Mouse (Mus musculus): ENCODE measurements around the gene Gp1ba. TPM values are rescaled to one million over a fixed set of nuclear protein-coding genes. Genes with fewer than 3 reads are reported as not detected.

The Gp1ba gene
- total RNA-seq (2021): under 1 TPM; 0.30 TPM
- long read RNA-seq, experiment 1: 0 reads
- long read RNA-seq, experiment 2: 0 reads

DNA sequence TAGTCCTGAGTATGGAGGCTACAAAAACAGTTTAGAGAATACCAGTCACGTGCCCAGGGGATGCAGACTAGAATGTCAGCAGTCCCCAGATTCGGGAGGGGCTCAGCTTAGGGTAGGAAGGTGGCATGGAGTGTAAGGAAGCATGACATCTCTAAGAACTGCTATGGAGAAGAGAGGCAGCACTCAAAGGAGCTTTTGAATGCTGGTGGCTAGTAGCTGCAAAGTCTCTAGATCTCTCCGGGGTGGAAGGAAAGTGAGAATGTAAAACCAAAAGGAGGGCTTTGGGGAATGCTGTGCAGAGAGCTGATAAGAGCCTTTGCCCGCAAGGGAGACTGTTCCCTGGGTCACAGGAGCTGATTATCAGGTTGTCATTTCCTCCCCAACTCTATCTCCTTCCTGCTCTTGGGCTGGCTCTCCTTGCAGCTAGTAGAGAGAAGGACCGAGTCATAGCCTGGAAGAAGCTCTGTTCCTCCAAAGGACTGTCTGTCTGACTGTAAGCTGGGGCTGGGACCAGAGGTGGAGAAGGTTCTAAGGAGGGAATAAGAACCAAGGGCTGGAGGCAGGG is at the start of gene Gp1ba:
TSS of gene Gp1ba (plus strand) at position 409 of the 565 bp plus-strand sequence.
- no peak for DNase-seq

DNA sequence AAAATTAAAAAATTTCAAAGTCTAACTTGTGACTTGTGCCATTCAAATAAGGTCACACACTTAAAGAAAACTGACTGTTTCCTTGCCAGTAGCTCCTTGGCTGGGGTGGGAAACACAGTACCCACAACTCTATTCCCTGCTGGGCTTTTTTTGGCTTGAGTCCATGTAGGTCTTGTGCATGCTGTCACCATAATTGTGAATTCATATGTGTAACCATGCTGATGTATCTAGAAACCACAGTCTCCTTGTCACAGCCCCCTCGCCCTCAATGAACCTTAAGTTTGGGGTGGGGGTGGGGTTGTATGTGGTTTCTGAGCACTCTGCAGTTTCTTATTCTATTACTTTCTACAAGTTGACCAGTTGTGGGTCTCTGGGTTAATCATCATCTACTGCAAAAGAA is 47.2 kb upstream of the Gp1ba start:
- DNase-seq: no peak

DNA sequence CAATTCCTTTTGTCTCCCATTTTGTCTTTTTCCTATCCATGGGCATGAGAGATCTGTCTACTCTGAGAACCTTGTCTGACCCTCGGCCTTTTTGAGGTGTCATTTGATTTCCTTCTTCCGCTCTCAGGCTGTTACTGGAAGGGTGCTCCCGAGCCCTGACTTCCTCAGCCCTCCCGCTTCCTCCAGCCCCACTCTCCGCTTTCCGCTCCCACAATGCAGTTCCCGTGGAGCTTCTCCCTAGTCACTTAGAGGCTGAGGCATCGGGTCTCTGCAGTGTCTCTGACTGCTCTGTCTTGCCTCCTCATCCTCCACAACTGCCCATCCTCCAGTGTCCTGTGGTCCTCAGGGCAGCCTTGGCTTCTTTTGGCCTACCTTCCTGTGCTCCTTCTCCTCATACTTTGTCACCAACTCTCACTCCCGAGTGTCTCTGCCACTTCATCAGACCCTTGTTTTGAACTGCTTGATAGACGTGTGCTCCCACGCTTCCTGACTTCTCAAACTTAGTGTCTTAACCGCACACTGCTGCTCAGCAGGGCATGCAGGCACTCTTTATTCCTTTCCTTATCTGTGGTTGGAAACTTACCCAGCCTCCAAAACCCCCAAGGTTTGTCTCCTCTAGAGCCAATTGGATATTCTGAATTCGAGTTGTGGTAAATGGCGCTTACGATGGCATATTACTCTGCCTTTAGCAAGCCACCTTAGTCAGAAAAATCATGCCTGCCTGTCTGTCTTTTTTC is 44.5 kb upstream of the Gp1ba start:
- DNase-seq: peak; percentile 44

DNA sequence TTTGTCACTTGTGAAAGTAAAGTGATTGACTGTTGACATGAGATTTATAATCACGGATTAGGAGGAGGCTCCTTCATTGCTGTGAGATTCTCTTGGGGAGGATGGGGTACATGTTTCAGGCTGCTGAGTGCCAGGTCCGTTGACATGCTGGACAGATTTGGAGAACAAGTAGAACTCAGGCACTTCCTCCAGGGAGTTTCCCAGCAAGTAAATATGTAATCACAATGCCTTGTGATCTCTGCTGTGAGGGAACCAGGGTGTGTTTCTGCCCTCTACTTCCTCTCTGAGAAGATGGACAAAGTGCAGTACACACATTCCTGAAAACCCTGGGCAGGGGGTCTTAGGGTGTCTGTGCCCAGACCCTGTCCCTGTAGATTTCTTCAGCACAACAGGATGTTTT is 43.3 kb upstream of the Gp1ba start:
- no peak for DNase-seq

DNA sequence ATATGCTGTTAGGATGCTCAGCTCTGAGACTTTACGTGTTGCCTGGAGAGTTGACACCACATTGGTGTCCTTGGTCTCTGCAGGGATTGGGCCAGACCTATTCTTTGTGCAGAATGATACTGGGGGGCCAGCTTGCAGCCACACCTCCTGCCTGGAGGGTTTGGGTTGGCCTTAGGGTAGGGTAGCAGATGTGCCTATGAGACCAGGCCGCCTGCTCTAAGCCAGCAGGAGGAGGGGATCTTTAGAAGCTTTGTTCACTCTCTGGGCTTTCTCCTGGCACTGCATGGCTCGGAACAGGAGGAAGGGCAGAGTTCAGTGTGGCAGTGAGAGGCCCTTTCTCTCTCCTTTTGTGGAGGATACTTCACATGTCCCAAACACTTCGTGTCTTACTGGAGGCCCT is 42.8 kb upstream of the Gp1ba start:
- DNase-seq: no peak

DNA sequence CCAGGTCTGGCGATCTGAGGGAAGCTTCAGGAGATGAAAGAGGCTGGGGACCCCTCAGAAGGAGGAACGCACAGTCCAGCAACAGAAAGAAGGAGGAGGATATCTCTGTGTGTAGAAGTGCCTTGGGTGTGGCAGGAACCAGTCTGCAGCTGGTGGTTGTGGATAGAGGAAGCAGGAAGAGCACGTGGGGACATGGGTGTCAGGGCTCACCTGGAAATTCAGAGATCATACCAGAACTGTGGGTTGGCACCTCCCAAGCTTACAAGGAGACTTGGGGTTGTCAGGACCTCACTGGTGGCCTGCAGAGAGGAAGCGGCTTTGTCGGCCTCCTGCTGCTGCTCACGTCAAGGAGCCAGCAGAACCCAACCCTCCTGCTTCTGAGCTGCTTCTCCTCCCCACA is 41.6 kb upstream of the Gp1ba start:
- DNase-seq: no peak

DNA sequence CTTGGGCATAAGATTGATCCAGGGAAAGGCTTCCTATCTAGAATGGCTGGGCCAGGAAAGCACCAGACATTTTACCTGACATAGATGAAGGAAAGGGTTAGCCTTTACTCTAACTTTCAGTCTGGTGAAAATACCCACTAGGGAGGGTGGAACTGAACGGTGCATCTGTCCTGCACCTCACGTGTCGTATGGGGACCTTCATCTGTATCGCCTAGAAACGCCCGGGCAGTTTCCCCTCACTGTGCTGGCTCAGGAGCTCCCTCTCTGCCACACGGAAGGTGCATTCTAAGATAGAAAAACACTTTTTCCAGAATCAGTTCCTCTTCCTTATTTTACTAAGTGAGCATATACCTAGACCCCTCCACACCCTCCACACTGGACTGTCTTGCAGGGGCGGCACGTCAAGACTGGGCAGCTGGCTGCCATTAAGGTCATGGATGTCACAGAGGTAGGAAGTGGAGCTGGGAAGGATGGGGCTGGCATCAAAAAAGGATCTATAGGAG is 40.4 kb upstream of the Gp1ba start:
- DNase-seq: no peak

DNA sequence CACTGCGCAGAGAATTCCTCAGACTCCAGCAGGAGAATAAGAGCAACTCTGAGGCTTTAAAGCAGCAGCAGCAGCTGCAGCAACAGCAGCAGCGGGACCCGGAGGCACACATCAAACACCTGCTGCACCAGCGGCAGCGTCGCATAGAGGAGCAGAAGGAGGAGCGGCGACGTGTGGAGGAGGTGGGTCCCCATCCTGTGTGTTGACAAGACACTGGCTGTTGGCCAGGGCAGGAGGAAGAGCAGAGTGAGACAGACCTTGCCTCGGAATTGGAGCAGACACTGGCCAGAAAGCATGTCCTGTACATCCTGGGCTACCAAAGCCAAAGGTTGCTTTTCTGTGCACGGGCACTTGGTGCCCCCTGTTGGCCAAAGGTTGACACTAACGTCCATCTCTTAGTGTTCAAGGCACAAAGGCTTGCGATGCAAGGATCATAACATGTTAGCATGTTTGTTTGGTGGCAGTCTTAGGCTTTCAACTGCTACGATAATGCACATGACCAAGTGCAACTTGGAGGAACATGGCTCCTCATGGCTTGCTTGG is 33.8 kb upstream of the Gp1ba start:
- DNase-seq: peak; percentile 86

DNA sequence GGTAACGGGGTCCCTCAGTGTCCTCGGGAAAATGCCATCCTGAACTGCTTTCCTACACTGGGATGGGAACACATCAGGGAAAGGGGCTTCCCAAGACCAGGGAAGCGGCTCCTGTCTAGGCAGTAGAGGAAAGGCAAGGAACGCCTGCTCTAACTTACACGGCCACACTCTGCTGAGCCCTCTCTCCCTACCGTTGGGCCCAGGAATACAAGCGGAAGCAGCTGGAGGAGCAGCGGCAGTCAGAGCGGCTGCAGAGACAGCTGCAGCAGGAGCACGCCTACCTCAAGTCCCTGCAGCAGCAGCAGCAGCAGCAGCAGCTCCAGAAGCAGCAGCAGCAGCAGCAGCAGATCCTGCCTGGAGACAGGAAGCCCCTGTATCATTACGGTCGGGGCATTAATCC is 32.2 kb upstream of the Gp1ba start:
- no peak for DNase-seq

DNA sequence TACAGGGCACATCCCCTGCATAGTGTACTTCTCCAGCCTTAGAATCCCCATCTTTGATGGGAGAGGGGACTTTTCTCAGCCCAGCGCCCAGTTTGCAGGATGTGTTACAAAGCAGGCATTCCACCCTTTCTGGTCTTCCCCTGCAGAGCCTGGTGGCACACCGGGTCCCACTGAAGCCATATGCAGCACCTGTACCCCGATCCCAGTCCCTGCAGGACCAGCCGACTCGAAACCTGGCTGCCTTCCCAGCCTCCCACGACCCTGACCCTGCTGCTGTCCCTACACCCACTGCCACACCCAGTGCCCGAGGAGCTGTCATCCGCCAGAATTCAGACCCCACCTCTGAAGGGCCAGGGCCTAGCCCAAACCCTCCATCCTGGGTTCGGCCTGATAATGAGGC is 31.3 kb upstream of the Gp1ba start:
- DNase-seq: no peak

DNA sequence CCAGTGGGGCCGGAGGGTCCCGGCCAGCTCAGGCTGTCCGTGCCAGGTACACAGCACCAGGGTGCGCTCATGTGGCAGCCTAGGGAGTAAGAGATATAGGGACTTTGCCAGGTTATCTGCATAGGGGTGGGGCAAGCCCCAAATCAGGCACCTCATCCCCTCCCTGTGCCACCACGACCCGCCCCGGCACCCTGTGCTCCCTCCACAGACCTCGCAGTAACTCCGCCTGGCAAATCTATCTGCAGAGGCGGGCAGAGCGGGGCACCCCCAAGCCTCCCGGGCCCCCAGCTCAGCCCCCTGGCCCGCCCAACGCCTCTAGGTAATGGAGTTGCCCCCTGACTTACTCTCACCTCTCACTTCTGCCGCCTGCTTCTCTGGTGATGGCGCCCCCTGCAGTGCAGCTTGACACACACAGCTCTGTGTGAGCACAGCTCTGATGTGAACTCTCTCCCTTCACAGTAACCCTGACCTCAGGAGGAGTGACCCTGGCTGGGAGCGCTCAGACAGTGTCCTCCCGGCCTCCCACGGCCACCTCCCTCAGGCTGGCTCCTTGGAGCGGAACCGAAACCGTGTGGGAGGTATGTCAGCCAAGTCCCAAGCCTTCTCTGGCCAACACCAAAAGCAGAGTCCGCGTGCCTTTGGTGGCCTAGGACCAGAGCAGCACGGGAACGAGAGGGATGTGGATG is 30.4 kb upstream of the Gp1ba start:
- DNase-seq: peak; percentile 46

DNA sequence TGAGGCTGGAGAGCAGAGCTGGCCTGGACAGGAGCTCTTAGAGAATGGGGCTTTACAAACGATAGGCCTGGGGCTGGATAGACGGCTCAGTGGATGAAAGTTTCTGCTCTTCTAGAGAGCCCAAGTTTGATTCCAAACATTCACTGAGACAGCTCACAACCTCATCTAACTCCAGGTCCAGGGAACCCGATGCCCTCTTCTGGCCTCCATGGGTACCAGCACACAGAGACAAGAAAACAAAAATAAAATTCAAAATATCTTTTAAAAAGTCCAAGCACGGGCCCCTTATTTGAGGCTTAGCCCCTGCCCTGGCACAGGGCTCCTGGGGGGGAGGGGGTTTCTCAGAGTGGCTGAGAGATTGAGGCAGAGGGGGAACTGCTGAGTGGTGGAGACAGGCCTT is 28.2 kb upstream of the Gp1ba start:
- no peak for DNase-seq

DNA sequence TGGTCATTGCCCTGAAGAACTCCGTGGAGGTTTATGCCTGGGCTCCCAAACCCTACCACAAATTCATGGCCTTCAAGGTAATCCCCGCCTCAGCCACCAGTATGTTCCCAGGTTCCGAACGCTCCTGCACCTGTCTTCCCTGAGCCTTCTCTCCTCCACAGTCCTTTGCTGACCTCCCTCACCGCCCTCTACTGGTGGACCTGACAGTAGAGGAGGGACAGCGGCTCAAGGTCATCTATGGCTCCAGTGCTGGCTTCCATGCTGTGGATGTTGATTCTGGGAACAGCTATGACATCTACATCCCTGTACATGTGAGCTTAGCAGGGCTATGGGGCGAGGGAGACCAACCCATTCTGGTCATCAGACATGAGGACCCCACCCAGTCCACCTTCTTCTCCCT is 26.4 kb upstream of the Gp1ba start:
- no peak for DNase-seq

DNA sequence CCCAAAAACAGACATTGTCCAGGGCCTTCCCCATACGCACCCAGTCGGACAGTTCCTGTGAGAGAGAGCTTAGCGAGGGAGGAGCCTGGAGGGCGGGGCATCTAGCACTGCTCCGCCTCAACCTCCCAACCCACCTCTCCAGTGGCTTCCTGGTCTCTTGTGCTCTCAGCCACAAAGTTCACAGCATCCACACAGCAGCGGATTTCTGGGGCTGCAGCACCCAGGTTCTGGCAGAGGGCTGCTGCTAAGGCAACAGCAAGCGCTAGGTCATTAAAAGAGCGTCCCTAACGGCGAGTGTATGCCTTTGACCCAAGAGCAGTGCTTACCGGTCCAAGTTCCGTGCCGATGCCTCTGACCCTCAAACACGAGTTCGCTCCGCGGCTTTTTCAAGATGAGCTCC is 23.8 kb upstream of the Gp1ba start:
- DNase-seq: peak; percentile 81

DNA sequence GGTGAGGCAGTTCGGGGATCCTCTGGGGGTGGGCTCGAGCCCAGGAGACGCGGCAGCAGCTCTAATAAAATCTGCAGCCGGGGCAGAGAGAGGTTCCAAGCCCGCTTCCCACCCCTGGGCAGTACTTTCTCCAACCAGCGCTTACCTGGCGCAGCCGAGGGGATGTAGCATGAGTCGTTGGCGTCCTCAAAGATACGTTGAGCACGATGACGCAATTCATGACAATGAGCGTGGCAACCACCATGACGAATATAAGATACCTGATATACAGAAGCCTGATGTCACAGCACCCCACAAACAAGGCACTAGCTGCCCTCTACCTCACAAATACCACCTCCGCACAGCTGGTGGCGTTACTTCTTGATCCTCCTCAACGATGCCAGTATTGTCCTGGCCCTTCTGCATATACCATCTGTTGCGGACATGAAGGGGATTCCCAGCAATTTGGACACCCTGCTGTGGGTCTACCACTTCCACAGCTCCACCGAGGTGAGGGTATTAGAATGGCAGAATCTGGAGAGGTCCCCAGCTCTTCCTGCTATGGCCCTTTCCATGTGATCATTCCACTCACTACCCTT is 23.3 kb upstream of the Gp1ba start, which contains the start of gene 4930544D05Rik:
TSS of gene 4930544D05Rik (plus strand) at position 333 of the 578 bp plus-strand sequence.
- DNase-seq: no peak

DNA sequence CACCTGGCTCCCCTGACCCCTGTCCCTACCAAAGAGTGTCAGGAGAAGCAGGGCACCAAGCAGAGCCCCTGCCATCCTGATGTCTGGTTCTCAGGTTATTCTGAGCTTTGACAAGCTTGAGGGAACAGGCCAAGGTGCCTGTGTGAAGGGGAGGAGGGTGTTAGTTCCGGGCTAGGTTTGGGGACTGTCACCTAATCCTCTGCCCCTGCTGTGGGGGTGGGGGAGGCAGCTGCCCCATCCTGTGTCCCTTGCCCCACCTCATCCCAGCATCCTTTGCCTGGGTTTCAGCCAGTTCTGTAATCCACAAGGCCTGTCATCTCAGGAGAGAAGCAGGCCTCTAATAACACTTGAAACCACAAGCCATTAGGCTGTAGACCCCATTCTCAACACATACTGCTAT is 19.8 kb upstream of the Gp1ba start, which contains the start of gene Chrne:
TSS of gene Chrne (minus strand) at position 116 of the 400 bp plus-strand sequence.
- no peak for DNase-seq

DNA sequence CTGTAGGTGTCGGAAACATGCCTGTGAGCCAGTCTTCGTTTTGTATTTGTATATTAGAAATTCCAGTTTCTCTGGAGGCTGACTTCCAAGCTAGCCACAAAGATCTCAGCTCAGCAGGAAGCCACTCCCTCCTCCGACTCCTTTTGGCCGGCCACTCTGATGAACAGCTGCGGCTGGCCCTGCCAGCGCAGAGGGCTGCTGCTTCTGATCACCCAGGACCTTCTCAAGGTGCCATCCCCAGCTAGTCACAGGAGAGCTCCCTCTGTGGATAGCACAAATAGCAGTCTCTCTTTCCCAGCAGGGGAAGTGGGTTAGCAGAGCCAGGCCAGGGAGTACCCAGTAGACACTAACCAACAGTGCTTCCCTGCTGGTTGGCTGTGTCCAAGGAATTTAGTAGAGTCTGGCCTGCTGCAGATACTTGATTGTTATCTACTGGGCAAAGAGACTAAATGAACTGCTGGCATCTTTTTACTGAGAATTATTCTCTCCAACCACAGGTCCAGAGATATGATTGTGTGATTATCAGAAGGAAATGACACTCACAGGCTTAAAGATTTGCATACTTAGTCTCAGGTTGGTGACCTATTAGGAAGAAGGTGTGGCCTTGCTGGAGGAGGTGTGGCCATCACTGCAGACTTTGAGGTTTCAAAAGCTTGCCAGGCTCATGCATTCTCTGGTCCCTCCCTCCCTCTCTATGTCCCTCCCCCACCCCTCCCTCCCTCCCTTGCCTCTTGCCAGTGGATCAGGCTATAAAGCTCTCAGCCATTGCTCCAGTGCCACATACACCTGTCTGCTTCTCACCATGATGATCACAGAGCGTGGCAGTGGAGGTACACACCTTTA is 16.7 kb upstream of the Gp1ba start:
- DNase-seq: no peak

DNA sequence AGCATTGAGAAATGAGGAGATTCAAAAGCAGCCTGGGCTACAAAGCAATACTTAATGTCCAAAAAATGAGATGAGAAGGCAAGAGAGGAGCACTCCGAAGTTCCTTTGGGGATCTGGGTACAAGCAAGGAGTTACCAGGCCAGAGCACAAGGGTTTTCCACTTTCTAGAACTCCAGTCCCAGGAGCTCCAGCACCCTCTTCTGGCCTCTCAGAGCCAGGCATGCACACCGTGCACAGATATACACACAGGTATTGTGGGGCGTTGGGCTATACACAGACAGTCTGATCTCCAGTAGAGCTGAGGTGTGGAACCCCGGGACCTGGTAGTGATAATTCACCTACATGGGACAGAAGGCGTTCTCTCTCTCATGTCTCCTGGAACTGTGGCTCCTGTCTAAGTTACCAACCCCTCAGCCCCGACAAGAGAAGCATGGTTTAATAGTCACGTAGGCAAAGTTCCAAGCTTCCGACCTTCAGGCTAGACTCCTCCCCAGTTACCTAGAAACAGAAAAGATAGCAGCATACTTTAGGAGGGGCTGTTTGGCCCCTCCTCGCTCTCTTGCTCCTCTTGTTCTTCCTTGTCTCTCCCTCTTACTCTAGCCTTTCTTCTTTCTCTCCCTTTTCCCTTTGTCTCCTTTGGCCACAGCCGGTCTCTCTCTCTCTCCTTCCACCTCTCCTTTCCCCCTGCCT is 15.7 kb upstream of the Gp1ba start:
- peak; percentile 53 for DNase-seq

DNA sequence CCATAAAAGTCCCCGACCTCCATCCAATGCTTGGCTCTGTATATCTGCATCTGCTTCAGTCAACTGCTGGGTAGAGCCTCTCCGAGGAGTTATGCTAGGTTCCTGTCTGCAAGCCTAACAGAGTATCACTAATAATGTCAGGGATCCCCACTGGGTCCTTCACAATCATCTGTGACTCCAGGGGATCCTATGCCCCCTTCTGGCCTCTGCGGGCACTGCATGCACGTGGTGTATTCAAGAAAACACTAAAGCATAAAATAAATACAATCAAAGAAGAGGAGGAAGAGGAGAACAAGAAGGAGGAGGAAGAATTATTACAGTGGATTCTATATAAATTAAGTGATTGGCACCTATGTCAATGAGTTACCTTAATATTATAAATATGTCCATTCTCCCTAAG is 13.4 kb upstream of the Gp1ba start:
- peak; percentile 72 for DNase-seq

DNA sequence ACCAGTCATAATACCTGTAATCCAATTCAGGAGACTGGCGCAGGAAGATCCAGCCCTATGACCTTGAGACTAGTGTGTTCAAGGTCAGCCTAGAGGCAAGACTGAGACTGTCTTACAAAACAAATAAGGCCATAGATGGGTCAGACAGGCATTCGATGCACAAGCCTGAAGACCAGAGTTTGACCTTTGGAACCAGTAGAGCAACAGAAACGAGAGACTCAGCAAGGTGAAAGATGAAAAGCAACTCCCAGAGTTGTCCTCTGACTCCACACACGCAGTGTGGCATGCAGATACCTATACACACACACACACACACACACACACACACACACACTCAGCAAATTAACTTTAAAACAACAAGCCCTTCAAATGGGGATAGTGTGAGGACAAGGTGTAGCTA is 12.0 kb upstream of the Gp1ba start:
- DNase-seq: no peak

DNA sequence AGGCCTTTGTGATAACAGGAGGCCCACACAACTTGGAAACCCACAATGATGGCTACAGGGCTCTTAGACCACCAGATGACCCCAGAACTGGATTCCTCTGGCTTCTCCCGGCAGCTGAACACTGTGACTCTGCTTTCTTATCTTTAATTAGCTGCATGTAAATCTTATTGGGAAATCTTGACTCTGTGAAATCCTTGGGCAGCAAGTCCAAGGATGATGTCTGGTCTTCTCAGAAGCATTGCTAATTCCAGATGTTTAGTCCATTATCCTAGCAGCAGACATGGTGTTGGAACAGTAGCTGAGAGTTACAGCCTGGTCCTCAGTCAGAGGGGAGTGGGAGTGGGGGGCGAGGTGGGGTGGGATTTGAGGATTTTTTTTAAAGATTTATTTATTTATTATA is 10.5 kb upstream of the Gp1ba start:
- peak; percentile 2 for DNase-seq

All from adrenal gland, postnatal 10 days (tissue).